Mouse (Mus musculus) heart, postnatal 36 days (tissue): ENCODE results near the gene Setd7. TPM values are rescaled to one million over a fixed set of nuclear protein-coding genes. Genes with fewer than 3 reads are reported as not detected.

ENCODE experiments used
- DNase-seq, 2 experiments: peaks; one replicate each; pipeline ENCODE4 v3.0.0; 2021 to 2022
- intact Hi-C: fragments of 180-260 bp; cut with DNase I; formaldehyde crosslinking; loops from one replicate; pipeline ENCODE4 v1.15.1; 2025
- total RNA-seq, 2 experiments: library from RNA; stranded (reverse); gene quantifications; 2 replicates each; pipeline ENCODE4 v1.2.3; 2021

Setd7 gene
- total RNA-seq, 2 experiments from 2014 or later, result 57.2 to 62.0 TPM

DNA sequence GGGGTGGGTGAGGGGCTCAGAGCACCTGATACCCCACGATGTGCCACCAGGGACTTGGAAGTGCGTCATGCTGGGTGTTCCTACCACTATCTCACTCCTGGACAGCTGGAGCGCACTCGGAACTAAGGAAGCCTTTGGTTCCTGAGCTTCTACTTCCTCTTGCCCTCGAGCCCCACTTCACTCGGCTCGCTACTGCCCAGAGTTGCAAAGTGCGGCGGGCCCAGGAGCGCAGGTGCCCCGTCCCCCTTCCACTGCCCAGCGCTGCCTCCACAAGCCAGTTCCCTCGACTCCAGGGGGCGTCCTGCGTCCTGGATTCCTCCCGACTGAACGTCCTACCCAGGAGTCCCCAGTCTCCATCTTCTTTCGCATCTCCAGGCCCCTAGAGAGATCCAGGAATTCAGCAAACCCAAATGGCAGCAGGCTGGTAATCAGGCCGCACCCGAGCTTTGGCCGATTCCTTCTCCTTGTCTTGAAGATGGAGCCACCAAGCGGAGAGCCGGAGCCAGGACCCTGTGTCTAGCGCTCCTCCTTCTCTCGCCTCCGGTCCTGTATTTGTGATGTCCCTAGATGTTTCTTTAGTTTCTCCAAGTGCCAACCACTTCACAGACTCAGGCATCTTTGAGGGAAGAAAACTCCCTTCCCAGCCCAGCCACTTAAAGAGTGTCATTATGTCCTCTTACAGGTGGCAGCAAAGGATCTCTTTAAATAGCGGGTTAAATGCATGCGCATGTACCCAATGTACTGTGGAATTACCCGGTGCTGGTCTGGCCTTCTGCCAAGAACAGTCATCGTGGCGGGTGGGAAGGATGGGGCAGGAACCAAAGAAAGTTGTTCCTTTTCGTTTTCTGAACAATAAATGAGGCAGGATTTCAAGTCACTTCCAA, 672 bp upstream of the Setd7 start:
- intact Hi-C loops, result loop anchor here (2.0 to 10.0 kb wide), 4 partner anchors 79 to 1903 kb away; partner anchors contain the start of genes Nhlrc3, Proser1 and Rab33b
- DNase-seq, result peak; percentile 58 to 61

DNA sequence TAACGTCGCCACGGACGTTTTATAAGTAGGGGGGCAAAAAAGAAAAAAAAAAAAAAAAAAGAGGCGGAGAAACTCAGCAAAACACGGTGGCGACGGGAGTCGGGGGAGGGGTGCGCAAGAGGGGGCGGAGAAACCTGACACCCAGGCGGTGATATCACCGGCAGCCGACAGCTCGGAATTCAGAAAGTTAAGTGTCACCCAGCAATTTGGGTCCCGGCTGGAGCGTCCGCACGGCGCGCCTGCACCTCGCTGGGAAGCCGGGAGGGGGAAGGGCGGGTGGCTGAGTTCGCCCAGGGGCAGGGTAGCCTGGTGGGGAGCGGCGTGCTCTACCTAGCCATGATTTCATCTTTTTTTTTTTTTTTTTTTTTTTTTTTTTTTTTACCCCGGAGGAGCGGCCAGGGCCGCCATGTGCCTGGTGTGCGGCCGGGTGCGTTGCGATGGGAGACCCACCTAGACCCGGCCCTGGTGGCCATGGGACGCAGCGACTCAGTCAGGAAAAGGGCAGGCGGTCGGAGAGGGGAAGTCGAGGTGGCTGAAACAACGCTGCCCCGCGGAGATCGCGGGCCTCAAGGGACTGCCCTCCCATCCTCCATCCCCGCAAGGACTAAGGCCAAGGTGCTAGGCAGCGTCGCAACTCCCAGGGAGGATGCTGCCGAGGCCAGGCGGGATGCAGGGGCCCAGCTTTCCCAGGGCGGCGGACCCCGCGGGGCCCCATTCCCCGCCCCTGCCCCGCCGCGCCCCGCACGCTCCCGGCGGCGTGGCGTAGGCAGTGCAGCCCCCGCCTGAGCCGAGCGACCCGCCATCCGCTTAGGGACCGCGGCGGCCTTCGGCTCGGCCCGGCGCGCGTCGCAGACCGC, 857 bp downstream of the Setd7 start:
- intact Hi-C loops, result loop anchor here (2.0 to 10.0 kb wide), 4 partner anchors 77 to 1905 kb away; partner anchors contain the start of genes Nhlrc3, Proser1 and Rab33b

DNA sequence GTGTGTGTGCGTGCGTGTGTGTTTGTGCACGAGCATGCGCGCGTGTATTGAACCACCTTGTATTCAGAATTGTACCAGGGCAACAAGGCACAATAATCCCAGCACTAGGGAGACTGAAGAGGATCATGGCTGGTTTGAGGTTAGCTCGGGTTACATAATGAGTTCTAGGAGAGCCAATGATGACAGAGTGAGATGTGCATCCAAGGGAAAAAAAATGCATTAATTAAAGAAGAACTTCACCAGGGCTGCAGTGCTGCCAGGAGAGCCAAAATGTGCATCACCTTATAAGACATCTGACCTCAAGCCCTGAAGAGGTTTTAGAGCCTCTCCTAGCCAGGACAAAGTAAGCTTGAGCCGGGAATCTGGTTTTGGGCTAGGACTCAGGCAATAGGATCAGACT, 5.1 kb downstream of the Setd7 start:
- DNase-seq, result no peak
- intact Hi-C loops, result no loop called here

More for the DNA sequence above, 857 bp downstream of the Setd7 start:
- peak; percentile 85 for DNase-seq

DNA sequence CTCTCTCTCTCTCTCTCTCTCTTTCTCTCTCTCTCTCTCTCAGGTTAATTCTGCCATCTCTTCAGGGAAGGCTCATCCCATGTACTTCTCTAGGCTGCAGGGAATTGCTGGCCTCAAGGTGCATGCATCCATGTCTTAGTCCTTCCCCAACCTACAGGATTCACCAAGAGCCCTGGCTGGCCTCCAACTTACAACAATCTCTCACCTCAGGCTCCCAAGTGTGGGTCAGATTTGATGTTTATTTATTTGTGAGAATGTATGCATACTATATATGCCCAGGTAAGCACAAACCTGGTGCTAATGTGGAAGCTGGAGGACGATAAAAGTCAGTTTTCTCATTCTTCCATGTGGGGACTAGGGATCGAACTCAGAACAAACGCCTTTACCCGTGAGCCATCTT, 5.8 kb downstream of the Setd7 start:
- no peak for DNase-seq
- intact Hi-C loops, result no loop called here

DNA sequence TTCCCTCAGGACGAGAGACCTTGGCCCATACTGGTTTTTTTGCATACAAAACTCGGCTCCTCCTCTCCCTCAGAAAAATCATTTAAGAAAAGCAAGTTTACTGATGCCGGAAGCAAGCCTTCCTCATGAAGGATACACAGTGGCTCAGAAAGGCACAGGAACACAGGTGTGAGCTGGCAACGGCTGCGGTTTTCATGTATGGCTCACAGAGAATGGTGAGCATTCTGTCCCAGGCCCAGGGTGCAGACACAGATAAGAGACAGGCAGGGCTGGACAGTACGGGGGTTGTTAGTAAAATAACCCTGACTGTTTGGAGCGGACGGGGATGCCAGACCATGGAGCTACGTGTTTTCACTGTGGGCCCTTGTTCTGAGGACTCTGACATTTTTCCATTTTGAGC, 6.6 kb downstream of the Setd7 start:
- intact Hi-C loops, result no loop called here

DNA sequence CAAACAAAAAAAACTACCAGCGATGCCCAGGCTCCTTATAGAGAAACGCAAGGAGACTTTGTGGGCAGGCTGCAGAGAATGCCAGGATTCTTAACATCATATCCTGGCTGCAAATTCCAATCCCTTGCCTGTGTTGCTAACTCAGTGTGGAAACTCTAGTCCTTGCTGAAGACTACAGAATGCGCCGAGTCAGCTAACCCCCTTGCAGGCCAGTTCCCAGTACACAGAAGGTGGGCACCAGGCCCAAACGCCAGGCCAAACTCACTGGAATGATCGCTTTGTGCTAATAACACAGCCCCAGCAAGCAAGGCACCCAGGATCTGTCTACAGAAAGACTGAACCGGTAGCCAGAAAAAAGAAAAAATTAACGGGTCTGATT, 7.2 kb downstream of the Setd7 start:
- intact Hi-C loops, result no loop called here

More for the DNA sequence above, 6.6 kb downstream of the Setd7 start:
- no peak for DNase-seq

DNA sequence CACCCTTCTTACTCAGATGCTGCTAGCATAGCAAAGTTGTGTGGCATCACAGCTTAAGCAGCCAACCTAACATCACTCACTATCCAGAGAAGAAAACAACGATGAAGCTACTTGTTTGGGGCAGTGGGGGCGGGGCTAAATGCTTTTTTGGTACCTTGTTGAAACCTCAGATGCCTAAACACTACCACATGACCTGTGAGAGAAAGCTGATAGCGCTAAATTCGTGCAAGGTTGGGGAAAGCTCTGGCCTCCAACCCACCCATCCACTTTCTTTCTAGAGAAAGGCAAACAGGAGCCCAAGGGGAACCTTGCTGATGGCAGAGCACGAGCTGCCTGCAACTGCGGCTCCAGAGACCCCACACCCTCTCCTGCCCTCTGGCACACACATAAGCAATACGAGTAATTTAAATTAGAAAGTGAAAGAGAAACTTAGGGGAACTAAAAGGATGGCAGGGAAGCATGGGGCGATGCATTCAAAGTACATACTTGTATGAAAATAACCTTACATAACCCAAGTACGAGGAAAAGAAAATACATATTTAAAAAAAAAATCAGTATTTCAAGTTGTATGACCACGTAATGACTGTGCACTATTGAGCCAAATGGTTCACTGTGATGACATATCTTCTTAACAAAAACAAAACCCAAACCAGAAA, 7.7 kb downstream of the Setd7 start:
- DNase-seq, result no peak
- intact Hi-C loops, result no loop called here

More for the DNA sequence above, 7.2 kb downstream of the Setd7 start:
- DNase-seq, result peak; percentile 55 to 58

DNA sequence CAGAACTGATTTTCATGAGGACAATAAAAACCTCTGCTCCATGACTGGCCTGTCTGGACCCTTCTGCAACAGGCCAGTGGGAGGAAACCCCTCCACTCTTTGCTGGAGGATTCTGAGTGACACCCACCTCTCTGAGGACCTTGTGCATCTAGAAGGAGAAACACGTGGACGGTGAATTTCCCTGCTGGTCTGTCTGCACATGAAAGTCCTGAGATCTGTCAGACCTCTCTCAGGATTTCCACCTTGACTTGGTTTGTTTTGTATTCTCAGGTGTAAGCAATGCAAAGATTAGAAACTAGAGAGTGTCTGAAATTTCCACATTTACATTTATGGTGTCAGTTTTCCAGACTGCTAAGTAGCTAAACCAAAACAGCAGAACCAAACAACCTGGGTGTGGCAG, 8.5 kb downstream of the Setd7 start:
- intact Hi-C loops, result no loop called here
- no peak for DNase-seq

DNA sequence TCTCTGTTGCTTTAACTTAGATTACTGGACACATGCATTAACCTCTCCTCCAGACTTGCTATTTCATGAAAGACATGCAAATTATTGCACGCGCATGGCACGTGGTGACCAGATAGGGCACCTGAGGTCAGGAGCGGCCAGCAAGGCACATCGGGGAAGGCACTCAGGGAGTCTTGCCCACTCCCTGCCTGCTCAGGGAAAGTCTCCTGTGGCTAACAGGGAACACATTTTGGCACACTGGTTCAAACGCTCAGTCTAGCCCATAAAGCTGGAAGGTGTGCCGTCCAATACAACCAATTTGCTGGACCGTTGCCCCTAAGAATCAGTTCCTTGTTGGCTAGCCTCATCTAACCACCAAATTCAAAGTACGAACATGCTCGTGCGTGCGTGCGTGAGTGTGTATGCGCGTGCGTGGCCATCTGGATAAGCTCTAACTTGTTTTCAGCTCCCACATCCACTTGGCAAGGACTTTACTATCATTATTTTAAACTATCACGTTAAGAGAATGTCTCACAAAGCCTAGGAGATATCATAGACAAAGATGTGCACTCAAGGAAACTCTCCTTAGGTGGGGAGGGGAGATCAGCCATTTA, 11.6 kb downstream of the Setd7 start:
- intact Hi-C loops, result no loop called here
- DNase-seq, result no peak

DNA sequence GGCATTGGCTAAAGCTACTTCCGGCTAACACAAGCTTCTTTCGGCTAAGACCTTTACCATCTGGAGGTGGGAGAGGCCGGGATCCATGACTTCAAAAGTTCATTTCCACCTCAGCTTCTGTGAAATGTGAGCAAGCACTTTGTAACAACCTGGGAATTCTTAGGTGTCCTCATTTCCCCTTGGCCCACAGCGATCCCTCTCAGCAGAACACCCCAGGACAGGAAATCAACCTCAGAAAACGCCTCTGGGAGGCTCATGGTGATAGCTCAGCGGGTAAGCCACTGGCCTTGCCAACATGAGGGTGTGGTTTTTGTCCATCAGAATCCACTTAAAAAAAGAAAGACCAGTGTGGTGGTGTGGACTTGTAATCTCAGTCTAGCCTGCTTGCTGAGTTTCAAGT, 13.1 kb downstream of the Setd7 start:
- intact Hi-C loops, result no loop called here
- DNase-seq, result no peak

DNA sequence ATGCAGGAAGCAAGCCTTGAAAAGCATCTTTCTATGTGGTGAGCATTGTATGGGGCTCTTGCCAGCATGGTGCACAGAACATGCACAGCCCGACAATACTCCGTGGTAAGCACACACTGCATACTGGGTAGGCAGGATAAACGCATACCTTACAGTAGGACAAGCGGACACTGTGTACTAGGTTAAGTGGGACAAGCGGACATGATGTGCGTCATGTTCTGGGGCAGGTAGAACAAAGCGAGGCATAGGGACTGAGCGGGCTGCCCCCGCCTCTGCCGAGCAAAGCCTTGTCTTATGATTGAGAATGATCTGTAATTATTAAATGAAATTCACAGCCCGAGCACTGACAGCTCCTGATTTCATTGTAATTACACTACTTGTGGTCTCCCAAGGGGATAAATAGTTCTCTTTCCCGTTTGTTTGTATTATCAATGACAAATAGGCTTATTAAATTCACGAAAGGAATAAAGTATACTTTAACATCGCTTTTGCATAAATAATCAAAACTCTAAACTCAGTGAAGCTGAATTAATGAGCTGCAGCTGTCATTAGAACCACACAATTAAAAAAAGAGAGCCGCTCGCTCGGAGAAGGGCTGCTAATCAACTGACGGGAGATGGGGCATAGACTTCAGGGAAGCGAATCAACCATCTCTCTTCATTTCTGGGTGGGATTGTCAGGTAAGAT, 16.1 kb downstream of the Setd7 start:
- intact Hi-C loops, result no loop called here
- no peak for DNase-seq

DNA sequence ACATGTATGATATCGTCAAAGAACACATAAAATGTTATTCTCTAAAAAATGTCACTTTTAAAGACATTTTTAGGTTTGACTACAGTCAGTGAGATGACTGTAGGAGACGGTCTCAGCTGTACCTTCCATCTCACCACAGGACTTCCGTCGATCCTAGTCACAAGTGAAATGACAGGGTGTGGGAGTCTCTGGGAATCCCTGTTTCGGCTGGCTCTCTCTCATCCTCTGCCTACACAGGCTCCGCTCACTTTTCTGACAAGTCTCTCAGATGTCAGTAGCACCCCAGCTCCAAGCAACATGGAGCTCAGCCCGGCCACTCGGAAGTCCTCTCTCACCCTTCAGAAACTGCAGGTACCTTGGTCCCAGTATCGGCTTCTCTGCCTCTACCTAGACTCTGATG, 20.0 kb downstream of the Setd7 start:
- intact Hi-C loops, result no loop called here
- DNase-seq, result no peak

DNA sequence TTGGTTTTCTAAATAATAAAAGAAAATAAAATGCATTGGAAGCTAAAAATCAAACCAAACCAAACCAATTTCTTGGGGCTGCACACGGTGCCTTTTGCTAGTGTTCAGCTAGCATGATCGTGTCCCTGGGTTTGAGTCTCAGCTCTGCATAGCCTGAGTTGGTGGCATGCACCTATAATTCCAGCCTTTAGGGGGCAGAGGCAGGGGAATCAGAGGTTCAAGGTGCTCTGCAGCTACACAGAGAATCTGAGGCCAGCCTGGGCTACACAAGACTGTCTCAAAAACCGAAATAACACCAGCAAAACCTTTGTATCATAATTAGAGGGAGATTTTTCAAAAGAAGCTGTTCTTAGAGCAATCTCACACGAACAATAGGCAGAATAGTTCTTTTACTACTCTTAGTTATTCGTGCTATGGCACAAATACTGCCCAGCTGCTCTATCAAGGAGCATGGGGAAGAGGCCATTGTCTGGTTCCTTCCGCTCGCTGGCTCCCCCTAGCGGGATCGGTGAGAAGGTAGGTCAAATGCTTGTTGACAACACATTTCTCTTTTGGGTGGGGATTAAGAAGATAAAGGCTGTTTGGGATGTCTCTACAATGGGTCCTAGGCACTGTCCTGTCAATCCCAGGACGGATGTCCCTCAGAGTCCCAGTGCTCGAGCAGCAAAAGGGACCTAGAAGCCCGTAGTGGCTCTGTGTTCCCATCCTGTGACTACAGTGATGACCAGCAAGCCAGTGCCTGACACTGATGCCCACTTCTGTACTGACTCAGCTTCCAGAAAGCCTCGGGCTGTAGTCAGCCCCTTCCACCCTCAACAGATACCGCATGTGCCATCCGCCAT, 20.9 kb downstream of the Setd7 start:
- intact Hi-C loops, result no loop called here
- peak; percentile 73 to 84 for DNase-seq

DNA sequence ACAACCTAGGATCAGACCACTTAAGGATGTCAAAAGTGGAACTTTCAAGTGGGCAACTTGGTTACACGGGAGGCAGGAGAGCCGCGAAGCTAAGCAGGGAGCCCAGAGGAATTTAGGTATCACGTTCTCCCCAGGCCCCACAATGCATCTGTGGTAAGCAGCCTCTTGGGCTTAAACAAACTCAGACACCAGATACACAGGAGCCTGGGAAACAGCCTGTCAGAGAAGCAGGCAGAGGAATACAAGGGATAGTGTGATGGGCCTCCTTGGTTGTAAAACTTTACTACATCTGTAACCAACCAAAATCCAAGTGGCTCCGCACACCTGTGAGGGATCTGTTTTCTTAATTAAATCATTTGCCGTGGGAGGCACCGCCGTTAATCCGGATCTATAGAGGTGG, 26.7 kb downstream of the Setd7 start:
- DNase-seq, result no peak
- intact Hi-C loops, result no loop called here

DNA sequence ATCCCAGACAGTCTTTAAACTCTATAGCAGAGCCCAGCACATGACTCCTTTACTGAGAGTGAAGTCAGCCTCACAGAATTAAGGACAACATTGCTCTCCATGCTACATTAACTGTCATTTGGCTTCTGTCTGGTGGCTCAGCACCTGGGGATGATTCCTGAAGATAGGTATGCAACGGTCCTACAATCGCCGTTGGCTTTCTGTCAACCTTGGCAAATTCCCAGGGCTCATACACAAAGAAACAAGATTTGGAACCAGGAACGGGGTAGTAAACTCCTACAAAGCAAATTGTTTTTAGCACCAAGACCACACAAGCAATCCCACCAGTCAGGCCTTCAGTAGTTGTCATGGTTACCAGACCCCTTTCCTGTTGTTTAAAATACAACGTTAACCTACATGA, 27.1 kb downstream of the Setd7 start:
- intact Hi-C loops, result no loop called here
- no peak for DNase-seq

DNA sequence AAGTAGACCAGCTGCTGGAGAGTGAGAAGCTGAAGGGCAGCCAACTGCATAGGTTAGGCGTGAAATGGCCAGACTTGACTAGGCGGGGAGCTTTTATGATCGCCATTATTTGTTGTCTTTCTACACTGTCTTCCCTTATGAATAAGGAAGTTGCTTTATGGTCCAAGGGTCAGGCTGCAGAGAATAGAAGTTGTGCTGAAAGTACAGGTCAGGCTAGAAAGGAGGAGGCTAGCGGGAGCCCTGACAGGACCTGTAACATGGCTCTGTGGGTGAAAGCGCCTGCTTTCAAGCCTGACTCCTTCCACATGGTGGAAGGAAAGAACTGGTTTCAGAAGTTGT, 28.4 kb downstream of the Setd7 start:
- no peak for DNase-seq
- intact Hi-C loops, result no loop called here

DNA sequence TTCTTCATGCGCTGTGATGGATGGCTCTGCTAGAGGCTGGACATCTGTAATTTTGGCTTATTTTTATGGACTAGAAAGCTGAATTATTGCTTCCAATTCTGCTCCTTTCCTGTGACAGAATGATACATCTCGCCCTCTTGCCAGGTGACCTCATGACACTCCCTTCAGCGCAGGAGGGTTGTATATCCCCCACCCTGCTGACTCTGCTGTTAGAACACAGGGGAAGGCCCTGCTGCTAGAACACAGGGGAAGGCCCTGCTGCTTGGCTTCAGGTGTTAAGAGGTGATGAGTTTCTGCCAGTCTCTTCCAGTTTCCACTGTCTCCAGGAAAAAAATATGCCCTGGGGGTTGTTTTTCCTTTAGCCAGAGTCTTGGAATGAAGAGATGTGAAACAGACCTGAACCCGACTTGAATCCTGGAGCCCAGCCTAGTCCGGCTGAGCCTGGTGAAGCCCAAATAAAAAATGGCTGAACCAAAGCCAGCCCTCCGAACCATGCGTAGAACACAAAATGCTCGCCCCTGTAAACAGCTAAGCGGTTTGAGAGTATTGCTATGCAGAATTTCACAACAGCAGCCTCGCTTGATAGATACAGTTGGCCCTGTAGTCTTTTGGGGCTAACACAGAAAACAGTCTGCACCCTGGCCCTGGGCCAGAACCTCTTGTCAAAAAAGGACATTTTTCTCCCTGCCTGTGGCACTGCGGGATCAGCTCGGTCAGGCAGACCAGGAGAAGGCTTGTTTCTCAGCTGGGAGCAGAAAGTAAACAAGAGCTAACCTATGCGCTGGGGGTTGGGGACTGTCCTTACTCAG, 29.0 kb downstream of the Setd7 start:
- intact Hi-C loops, result no loop called here
- DNase-seq, result peak; percentile 54 to 58

DNA sequence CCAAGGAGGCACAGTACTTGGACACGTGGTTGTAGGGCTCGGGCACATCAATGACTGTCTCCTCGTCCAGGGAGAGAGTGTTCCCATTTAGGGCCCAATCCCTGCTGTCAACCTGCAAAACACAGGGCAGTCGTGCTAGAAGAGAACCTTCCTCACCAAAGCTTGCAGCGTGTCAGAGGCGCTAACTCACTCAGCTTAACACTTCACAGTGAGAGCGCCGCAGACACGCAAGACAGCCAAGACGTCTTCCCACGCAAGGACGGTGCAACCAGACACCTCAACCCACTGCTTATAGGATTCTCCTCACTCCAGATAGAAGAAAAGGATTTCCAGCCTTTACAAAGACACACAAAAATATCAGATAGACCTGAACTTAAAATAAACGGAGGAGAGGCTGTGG, 33.8 kb downstream of the Setd7 start:
- intact Hi-C loops, result no loop called here
- no peak for DNase-seq
